14 mouse cellular contexts compared by ENCODE assay signal in genomic region chr5:127355836-127356235, GRCm38 (mm10).
A peak's percentile ranks its signal among the peaks of the same experiment; 100 is the strongest.
DNase-seq lines count a peak whose midpoint lies in the region; ATAC-seq and TF ChIP-seq lines count a peak whose summit lies in the region.
"Had no signal": no experiment of that assay in that cellular context is flagged by ENCODE, and none has a peak within 500 bp of the region (broad histone marks: within the 10 kb centered on the region; RNA-seq: fewer than 3 reads in every experiment).

No protein-coding gene starts in this region.

- H3K4me3 ChIP-seq in lung, embryonic 15.5 days: no peak overlapping the region
- no peak overlapping the region for H3K4me3 ChIP-seq in lung, adult 2 months (replicated peaks; ENCODE audit: extremely low read depth, low read depth, low read length)
- H3K4me3 ChIP-seq in hindbrain, embryonic 12.5 days: no peak overlapping the region
- H3K4me3 ChIP-seq: stomach, embryonic 15.5 days had no signal

- no peak for TF ChIP-seq POLR2A in lung, adult 2 months (IDR thresholded peaks at IDR 0.05; ENCODE audit: borderline replicate concordance, extremely low read depth, low read depth, low read length)

- 2% methylated on average over 8 of the region's 8 CpGs for WGBS in lung, embryonic 15.5 days
- 11% methylated on average over 8 of the region's 8 CpGs for WGBS in lung, adult 2 months
- WGBS in hindbrain, embryonic 12.5 days: 33% methylated on average over 8 of the region's 8 CpGs

- H3K4me2 ChIP-seq in lung, embryonic 15.5 days: peak overlapping the region; percentile 27; the same call in 1 of the 2 replicates
- no peak overlapping the region for H3K4me2 ChIP-seq in hindbrain, embryonic 12.5 days (replicated peaks)
- H3K4me2 ChIP-seq: stomach, embryonic 15.5 days had no signal

- H3K4me1 ChIP-seq in lung, embryonic 15.5 days: peaks cover 15% of the 10 kb centered on the region
- no peaks in the 10 kb centered on the region for H3K4me1 ChIP-seq in lung, adult 2 months (ENCODE audit: control insufficient read depth, insufficient read depth, low read length)
- H3K4me1 ChIP-seq in hindbrain, embryonic 12.5 days: peaks cover 5% of the 10 kb centered on the region; the same call in 1 of the 2 replicates
- H3K4me1 ChIP-seq: stomach, embryonic 15.5 days had no signal

- no peaks in the 10 kb centered on the region for H3K27me3 ChIP-seq in lung, embryonic 15.5 days
- H3K27me3 ChIP-seq in hindbrain, embryonic 12.5 days: no peaks in the 10 kb centered on the region
- H3K27me3 ChIP-seq: stomach, embryonic 15.5 days had no signal

- ATAC-seq in lung, embryonic 15.5 days (ENCODE audit: borderline replicate concordance, extremely low read depth, low FRiP score, low TSS enrichment): peak; percentile 55; the same call in 1 of the 2 replicates
- ATAC-seq in hindbrain, embryonic 12.5 days (ENCODE audit: low FRiP score): no peak
- ATAC-seq: CD4-positive, CD25-positive, alpha-beta regulatory T cell, adult 4 months; inflammation-experienced regulatory T-cells, adult 6 months had no signal

- peaks cover 4% of the 10 kb centered on the region; the same call in 1 of the 2 replicates for H3K36me3 ChIP-seq in lung, embryonic 15.5 days
- H3K36me3 ChIP-seq in hindbrain, embryonic 12.5 days: no peaks in the 10 kb centered on the region
- H3K36me3 ChIP-seq: stomach, embryonic 15.5 days had no signal

- no peak for DNase-seq in lung, adult 2 months
- DNase-seq in cerebellum, adult 18-20 months: peak; percentile 61 to 69
- peak; percentile 54 for DNase-seq in embryo, embryonic 10.5 days (ENCODE audit: low spot score)
- DNase-seq in lung, postnatal 36 days: peak; percentile 38
- DNase-seq in kidney, postnatal 4 days: no peak
- DNase-seq in left cerebral cortex, adult 9 months (ENCODE audit: low spot score in 2 of 2): no peak
- DNase-seq: kidney, postnatal 10 days; liver; right cerebral cortex, postnatal 4 days had no signal

- H3K9ac ChIP-seq in lung, embryonic 15.5 days: no peak overlapping the region
- H3K9ac ChIP-seq in hindbrain, embryonic 12.5 days: no peak overlapping the region
- H3K9ac ChIP-seq: stomach, embryonic 15.5 days had no signal

- H3K9me3 ChIP-seq in lung, embryonic 15.5 days: no peaks in the 10 kb centered on the region
- H3K9me3 ChIP-seq in hindbrain, embryonic 12.5 days (replicated peaks): no peaks in the 10 kb centered on the region; the same call in 1 of the 2 replicates
- H3K9me3 ChIP-seq: stomach, embryonic 15.5 days had no signal

- peak overlapping the region; percentile 32 for H3K27ac ChIP-seq in lung, embryonic 15.5 days
- no peak overlapping the region for H3K27ac ChIP-seq in hindbrain, embryonic 12.5 days
- H3K27ac ChIP-seq: stomach, embryonic 15.5 days had no signal

- no peak for TF ChIP-seq CTCF in lung, adult 2 months (IDR thresholded peaks at IDR 0.05; ENCODE audit: insufficient read depth, low read length)

Comparison
In these comparisons a context has a peak if more than half of its experiments do, and no peak if none do; other contexts are left out.
1. DNase-seq: peak in cerebellum, adult 18-20 months (2 of 2), embryo, embryonic 10.5 days (single experiment) and lung, postnatal 36 days (single experiment); none in lung, adult 2 months (single experiment), kidney, postnatal 4 days (0 of 2) and left cerebral cortex, adult 9 months (0 of 2).